Mouse (Mus musculus) duodenum, adult 2 months (tissue): ENCODE measurements around the gene Psg25. TPM values are rescaled to one million over a fixed set of nuclear protein-coding genes. Genes with fewer than 3 reads are reported as not detected.

Experiments used
- polyA plus RNA-seq: library from polyadenylated mRNA; depleted of rRNA; stranded (reverse); fragments of >200 nt; gene quantifications from 2 replicates; pipeline ENCODE4 v1.2.3, GENCODE M21; 2012; ENCODE audit warnings: low replicate concordance; rRNA removed

Gene Psg25
- 0.23 and 0.32 TPM in 2 replicates for polyA plus RNA-seq

GRCm38 (mm10) chr7:18532169-18532568 lies at the start of gene Psg25:
TSS of gene Psg25 (minus strand) at chr7:18532269.

GRCm38 (mm10) chr7:18567205-18567604 lies 35.1 kb upstream of the Psg25 start, which contains the start of gene Psg27:
TSS of gene Psg27 (minus strand) at chr7:18567305.

GRCm38 (mm10) chr7:18484077-18484476 lies 48.0 kb downstream of the Psg25 start, which contains the start of gene Psg26:
TSS of gene Psg26 (minus strand) at chr7:18484177.

Other genes starting within 250 kb of the Psg25 start
- not detected in 2 replicates for gene Psg18, start 177.3 kb downstream of the Psg25 start, polyA plus RNA-seq
- gene Psg28, start 100.2 kb downstream of the Psg25 start, polyA plus RNA-seq = not detected in 2 replicates
- not detected in 2 replicates for gene Psg26, start 48.1 kb downstream of the Psg25 start, polyA plus RNA-seq
- gene Psg27, start 35.0 kb upstream of the Psg25 start, polyA plus RNA-seq = 0.13 TPM in 1 of 2 replicates, not detected in the other
- gene Psg23, start 84.2 kb upstream of the Psg25 start, polyA plus RNA-seq = not detected in 2 replicates
- not detected in 2 replicates for gene Psg21, start 124.5 kb upstream of the Psg25 start, polyA plus RNA-seq
- not detected in 2 replicates for gene Psg20, start 153.9 kb upstream of the Psg25 start, polyA plus RNA-seq
- gene Psg22, start 185.8 kb upstream of the Psg25 start, polyA plus RNA-seq = 0.07 TPM in 1 of 2 replicates, not detected in the other